Mouse (Mus musculus): Measurements from ENCODE around the gene Eif2s2. TPM values are rescaled to one million over a fixed set of nuclear protein-coding genes. Genes with fewer than 3 reads are reported as not detected.

Eif2s2 gene
- polyA plus RNA-seq, 1 experiment from 2014 or later = 77.5 TPM

DNA sequence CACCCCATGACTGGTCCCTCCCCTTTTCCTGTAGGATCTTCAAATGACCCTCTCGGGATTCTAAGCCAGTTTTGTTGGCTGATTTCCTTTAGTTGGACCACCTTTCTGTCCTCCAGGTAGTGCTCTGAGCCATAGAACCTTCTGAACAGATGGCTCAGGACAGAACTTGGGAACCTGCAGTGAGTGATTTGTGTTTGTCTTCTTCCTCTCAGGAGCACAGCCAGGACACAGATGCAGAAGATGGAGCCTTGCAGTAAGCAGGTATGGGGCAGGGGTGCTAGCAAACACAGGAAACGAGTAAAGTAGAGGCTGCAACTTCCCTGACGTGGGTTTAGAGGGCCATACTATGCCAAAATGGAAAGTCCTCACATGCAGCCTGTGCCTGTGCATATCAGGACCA, 27.0 kb downstream of the Eif2s2 start:
- H3K36me3 ChIP-seq (ENCODE audit: control insufficient read depth, insufficient read depth, low read length) = peaks cover 30% of the 10 kb centered on the region
- H3K9me3 ChIP-seq (ENCODE audit: control insufficient read depth, low read length) = no peaks in the 10 kb centered on the region
- no peaks in the 10 kb centered on the region for H3K27me3 ChIP-seq (ENCODE audit: control insufficient read depth, insufficient read depth, low read length)
- H3K27ac ChIP-seq (ENCODE audit: low read depth, low read length) = no peak overlapping the region
- WGBS = 88% methylated on average over 3 of the region's 3 CpGs
- no peak for ATAC-seq (ENCODE audit: low read depth)
- no peak overlapping the region for H3K9ac ChIP-seq (replicated peaks; ENCODE audit: low read depth, low read length)
- H3K4me3 ChIP-seq (ENCODE audit: low read depth, low read length) = no peak overlapping the region
- H3K4me2 ChIP-seq (ENCODE audit: low read depth, low read length) = no peak overlapping the region
- no peaks in the 10 kb centered on the region for H3K4me1 ChIP-seq (ENCODE audit: control insufficient read depth, insufficient read depth, low read length)

GRCm38 (mm10) chr2:154863672-154864071, 29.1 kb downstream of the Eif2s2 start:
- Histone ChIP-seq H3K4me2 (ENCODE audit: low read depth, low read length) (no peak overlapping the region), H3K9me3 (ENCODE audit: control insufficient read depth, low read length) (no peaks in the 10 kb centered on the region), H3K9ac (replicated peaks; ENCODE audit: low read depth, low read length) (no peak overlapping the region), H3K27ac (ENCODE audit: low read depth, low read length) (no peak overlapping the region), H3K4me1 (ENCODE audit: control insufficient read depth, insufficient read depth, low read length) (no peaks in the 10 kb centered on the region), H3K27me3 (ENCODE audit: control insufficient read depth, insufficient read depth, low read length) (no peaks in the 10 kb centered on the region), H3K4me3 (ENCODE audit: low read depth, low read length) (no peak overlapping the region), H3K36me3 (ENCODE audit: control insufficient read depth, insufficient read depth, low read length) (peaks cover 21% of the 10 kb centered on the region)
- no peak for ATAC-seq (ENCODE audit: low read depth)
- 96% methylated on average over 13 of the region's 13 CpGs for WGBS

DNA sequence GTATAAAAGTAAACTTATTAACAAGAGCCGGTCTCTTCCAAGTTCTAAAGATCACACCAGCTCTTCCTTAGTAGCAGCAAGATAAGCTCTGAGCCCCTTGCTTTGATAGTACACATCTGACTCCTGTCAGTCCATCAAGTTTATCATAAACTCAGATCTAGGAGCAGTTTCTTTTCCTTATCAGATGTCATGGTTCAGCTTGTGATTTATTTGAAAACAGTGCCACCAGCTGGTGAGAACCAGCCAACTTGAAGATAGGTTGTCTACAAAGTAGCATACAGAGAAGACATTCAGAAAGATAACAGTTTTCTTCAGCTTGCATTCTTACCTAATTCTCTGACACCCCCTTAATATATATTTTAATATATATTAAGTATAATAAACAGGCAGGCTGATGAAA, 37.4 kb downstream of the Eif2s2 start:
- H3K27me3 ChIP-seq (ENCODE audit: control insufficient read depth, insufficient read depth, low read length) = no peaks in the 10 kb centered on the region
- H3K27ac ChIP-seq (ENCODE audit: low read depth, low read length) = no peak overlapping the region
- no peak overlapping the region for H3K4me2 ChIP-seq (ENCODE audit: low read depth, low read length)
- no peak for ATAC-seq (ENCODE audit: low read depth)
- H3K4me1 ChIP-seq (ENCODE audit: control insufficient read depth, insufficient read depth, low read length) = 0 out of 2 replicates have a peak, but pooled peaks cover 7% of the 10 kb centered on the region
- WGBS = 94% methylated on average over 1 of the region's 1 CpGs
- no peak overlapping the region for H3K4me3 ChIP-seq (ENCODE audit: low read depth, low read length)
- H3K9ac ChIP-seq (replicated peaks; ENCODE audit: low read depth, low read length) = no peak overlapping the region
- no peaks in the 10 kb centered on the region for H3K9me3 ChIP-seq (ENCODE audit: control insufficient read depth, low read length)
- no peaks in the 10 kb centered on the region for H3K36me3 ChIP-seq (ENCODE audit: control insufficient read depth, insufficient read depth, low read length)

GRCm38 (mm10) chr2:154848086-154848485, 44.6 kb downstream of the Eif2s2 start:
- H3K4me3 ChIP-seq (ENCODE audit: low read depth, low read length) = no peak overlapping the region
- no peak for ATAC-seq (ENCODE audit: low read depth)

DNA sequence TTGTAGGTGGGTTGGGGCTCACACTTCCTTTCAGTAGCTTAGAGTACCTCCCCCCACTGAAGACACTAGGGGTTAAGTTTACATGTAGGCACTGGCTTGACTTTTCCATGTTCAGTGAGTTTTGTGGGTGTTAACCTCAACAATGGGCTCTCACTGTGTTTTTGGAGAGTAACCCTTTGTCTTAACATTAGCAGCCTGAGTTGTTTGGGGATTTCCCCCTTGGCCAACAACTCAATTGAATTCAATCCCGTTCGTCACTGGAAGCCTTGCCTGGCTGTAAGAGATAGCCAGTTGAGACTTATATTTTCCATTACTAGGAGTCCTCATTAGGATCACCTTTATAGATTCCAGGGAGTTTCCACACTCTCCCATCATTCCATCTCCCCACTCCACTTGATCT, 56.2 kb downstream of the Eif2s2 start:
- no peak overlapping the region for H3K9ac ChIP-seq (replicated peaks; ENCODE audit: low read depth, low read length)
- H3K27ac ChIP-seq (ENCODE audit: low read depth, low read length) = no peak overlapping the region
- no peaks in the 10 kb centered on the region for H3K9me3 ChIP-seq (ENCODE audit: control insufficient read depth, low read length)
- 94% methylated on average over 2 of the region's 2 CpGs for WGBS
- H3K27me3 ChIP-seq (ENCODE audit: control insufficient read depth, insufficient read depth, low read length) = no peaks in the 10 kb centered on the region
- H3K36me3 ChIP-seq (ENCODE audit: control insufficient read depth, insufficient read depth, low read length) = no peaks in the 10 kb centered on the region
- H3K4me1 ChIP-seq (ENCODE audit: control insufficient read depth, insufficient read depth, low read length) = peaks cover 3% of the 10 kb centered on the region; the same call in 1 of the 2 replicates
- no peak overlapping the region for H3K4me3 ChIP-seq (ENCODE audit: low read depth, low read length)
- no peak overlapping the region for H3K4me2 ChIP-seq (ENCODE audit: low read depth, low read length)
- no peak for ATAC-seq (ENCODE audit: low read depth)

More at GRCm38 (mm10) chr2:154848086-154848485, 44.6 kb downstream of the Eif2s2 start:
- Histone ChIP-seq H3K9me3 (ENCODE audit: control insufficient read depth, low read length) (no peaks in the 10 kb centered on the region), H3K27ac (ENCODE audit: low read depth, low read length) (no peak overlapping the region), H3K27me3 (ENCODE audit: control insufficient read depth, insufficient read depth, low read length) (no peaks in the 10 kb centered on the region), H3K36me3 (ENCODE audit: control insufficient read depth, insufficient read depth, low read length) (no peaks in the 10 kb centered on the region), H3K4me2 (ENCODE audit: low read depth, low read length) (no peak overlapping the region), H3K4me1 (ENCODE audit: control insufficient read depth, insufficient read depth, low read length) (no peaks in the 10 kb centered on the region), H3K9ac (replicated peaks; ENCODE audit: low read depth, low read length) (no peak overlapping the region)

DNA sequence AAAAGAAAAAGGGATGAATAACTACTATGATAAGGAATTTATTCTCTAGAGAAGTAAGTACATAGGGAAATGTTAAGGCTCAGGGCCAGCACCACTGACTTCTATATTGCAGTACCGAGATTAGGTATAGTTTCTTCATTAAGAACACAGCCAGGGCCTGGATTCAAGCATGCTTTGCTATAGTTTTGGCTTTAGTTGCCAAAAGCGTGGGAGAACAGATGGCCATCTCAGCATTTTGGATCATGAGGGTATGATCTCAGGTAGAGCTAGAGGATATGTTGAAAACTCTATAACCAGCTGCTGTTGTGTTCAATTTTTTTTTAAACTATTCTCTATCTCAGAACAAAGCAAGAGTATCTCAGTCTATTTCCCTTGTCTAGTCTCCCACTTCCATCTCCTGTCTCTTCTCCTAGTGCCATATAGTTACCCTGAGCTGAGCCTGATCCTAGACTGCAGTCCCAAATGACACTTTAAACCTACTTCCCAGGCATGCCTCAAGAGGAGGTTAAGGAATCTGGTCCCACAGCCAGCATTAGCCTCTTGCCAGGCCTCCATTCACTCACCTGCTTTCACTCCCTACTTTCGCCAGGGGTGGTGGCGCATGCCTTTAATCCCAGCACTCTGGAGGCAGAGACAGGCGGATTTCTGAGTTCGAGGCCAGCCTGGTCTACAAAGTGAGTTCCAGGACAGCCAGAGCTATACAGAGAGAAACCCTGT, 58.4 kb downstream of the Eif2s2 start:
- Histone ChIP-seq H3K9ac (replicated peaks; ENCODE audit: low read depth, low read length) (no peak overlapping the region), H3K27ac (ENCODE audit: low read depth, low read length) (no peak overlapping the region), H3K4me2 (ENCODE audit: low read depth, low read length) (no peak overlapping the region), H3K9me3 (ENCODE audit: control insufficient read depth, low read length) (no peaks in the 10 kb centered on the region), H3K27me3 (ENCODE audit: control insufficient read depth, insufficient read depth, low read length) (no peaks in the 10 kb centered on the region), H3K4me1 (ENCODE audit: control insufficient read depth, insufficient read depth, low read length) (peaks cover 3% of the 10 kb centered on the region; the same call in 1 of the 2 replicates), H3K36me3 (ENCODE audit: control insufficient read depth, insufficient read depth, low read length) (no peaks in the 10 kb centered on the region), H3K4me3 (ENCODE audit: low read depth, low read length) (no peak overlapping the region)
- 97% methylated on average over 6 of the region's 6 CpGs for WGBS
- no peak for ATAC-seq (ENCODE audit: low read depth)

DNA sequence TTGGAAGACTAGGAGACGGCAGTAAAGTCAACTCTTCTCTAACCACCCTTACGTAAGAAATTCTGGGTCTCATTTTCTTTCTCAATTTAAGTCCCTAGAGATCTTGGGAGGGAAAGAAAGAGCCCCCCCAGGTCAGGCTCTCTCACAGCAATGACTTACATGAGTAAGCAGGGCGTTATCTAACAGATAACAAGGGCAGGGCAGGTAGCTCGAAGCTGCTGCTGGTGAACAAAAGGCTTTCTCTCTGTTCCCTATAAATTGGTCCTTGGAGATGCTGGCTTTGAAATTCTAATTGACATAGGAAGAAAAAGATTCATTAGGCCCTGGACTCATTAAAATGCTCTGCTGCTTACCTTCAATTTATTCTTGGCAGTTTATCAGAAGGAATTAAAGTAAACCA, 60.3 kb downstream of the Eif2s2 start:
- no peaks in the 10 kb centered on the region for H3K36me3 ChIP-seq (ENCODE audit: control insufficient read depth, insufficient read depth, low read length)
- H3K27ac ChIP-seq (ENCODE audit: low read depth, low read length) = no peak overlapping the region
- H3K9ac ChIP-seq (replicated peaks; ENCODE audit: low read depth, low read length) = no peak overlapping the region
- no peak for ATAC-seq (ENCODE audit: low read depth)
- H3K27me3 ChIP-seq (ENCODE audit: control insufficient read depth, insufficient read depth, low read length) = no peaks in the 10 kb centered on the region
- H3K9me3 ChIP-seq (ENCODE audit: control insufficient read depth, low read length) = no peaks in the 10 kb centered on the region
- 37% methylated on average over 4 of the region's 4 CpGs for WGBS
- H3K4me2 ChIP-seq (ENCODE audit: low read depth, low read length) = no peak overlapping the region
- H3K4me3 ChIP-seq (ENCODE audit: low read depth, low read length) = no peak overlapping the region
- peaks cover 3% of the 10 kb centered on the region; the same call in 1 of the 2 replicates for H3K4me1 ChIP-seq (ENCODE audit: control insufficient read depth, insufficient read depth, low read length)

DNA sequence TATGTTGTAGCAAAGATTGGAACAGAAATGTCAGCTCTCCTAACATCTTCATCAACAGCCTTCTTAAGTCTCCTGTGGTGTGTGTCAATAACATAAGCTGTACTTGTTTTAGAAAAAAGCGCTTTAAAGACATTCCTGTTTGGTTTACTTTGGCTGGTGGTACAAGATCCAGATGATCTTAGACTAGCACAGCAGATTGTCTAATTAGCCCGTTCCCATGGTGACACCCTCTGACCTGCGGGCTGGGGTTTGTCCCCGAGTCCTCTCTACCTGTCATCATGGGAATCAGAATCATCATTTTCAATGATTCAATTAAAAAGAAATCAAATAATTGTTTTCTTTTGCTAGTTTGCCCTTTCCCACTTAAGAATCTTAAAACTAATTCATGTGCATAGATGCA, 65.2 kb downstream of the Eif2s2 start:
- Histone ChIP-seq H3K36me3 (ENCODE audit: control insufficient read depth, insufficient read depth, low read length) (no peaks in the 10 kb centered on the region), H3K27me3 (ENCODE audit: control insufficient read depth, insufficient read depth, low read length) (no peaks in the 10 kb centered on the region), H3K4me2 (ENCODE audit: low read depth, low read length) (no peak overlapping the region), H3K9me3 (ENCODE audit: control insufficient read depth, low read length) (no peaks in the 10 kb centered on the region), H3K4me3 (ENCODE audit: low read depth, low read length) (no peak overlapping the region), H3K9ac (replicated peaks; ENCODE audit: low read depth, low read length) (no peak overlapping the region), H3K27ac (ENCODE audit: low read depth, low read length) (no peak overlapping the region), H3K4me1 (ENCODE audit: control insufficient read depth, insufficient read depth, low read length) (peaks cover 3% of the 10 kb centered on the region; the same call in 1 of the 2 replicates)
- 73% methylated on average over 4 of the region's 4 CpGs for WGBS
- no peak for ATAC-seq (ENCODE audit: low read depth)

DNA sequence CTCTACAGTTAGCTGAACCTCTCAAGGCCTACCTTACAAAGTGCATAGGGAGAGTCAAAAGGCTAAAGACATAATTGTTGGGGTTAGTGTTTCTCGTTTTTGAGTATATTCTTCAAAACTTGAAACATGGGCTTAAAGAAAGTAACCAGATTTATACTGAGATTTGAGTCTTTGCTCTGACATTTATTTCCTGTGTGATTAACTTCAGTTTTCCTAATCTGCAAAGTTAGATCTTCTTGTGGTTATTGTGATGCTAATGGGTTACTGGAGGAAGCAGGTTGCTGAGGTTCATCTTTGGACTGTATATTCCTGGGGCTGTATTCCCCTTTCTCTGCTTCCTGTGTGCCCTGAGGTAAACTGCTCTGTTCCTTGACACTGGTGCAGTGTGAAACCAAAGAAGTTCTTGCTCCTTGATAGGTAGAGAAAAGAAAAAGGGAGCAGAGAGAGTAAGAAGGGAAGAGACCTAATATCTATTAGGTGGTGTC, 66.6 kb downstream of the Eif2s2 start:
- Histone ChIP-seq H3K4me1 (ENCODE audit: control insufficient read depth, insufficient read depth, low read length) (no peaks in the 10 kb centered on the region), H3K27ac (ENCODE audit: low read depth, low read length) (no peak overlapping the region), H3K9me3 (ENCODE audit: control insufficient read depth, low read length) (no peaks in the 10 kb centered on the region), H3K27me3 (ENCODE audit: control insufficient read depth, insufficient read depth, low read length) (no peaks in the 10 kb centered on the region), H3K9ac (replicated peaks; ENCODE audit: low read depth, low read length) (no peak overlapping the region), H3K4me3 (ENCODE audit: low read depth, low read length) (no peak overlapping the region), H3K36me3 (ENCODE audit: control insufficient read depth, insufficient read depth, low read length) (no peaks in the 10 kb centered on the region), H3K4me2 (ENCODE audit: low read depth, low read length) (no peak overlapping the region)
- WGBS = 93% methylated on average over 1 of the region's 1 CpGs
- ATAC-seq (ENCODE audit: low read depth) = no peak

Measured in neural tube, embryonic 14.5 days (tissue).